Mouse (Mus musculus): Measurements from ENCODE around the gene Rgs8.

- TF ChIP-seq CTCF (IDR thresholded peaks at IDR 0.05; ENCODE audit: low read depth, low read length) (no peak), POLR2A (IDR thresholded peaks at IDR 0.05; ENCODE audit: insufficient read depth, low read length) (no peak), EP300 (IDR thresholded peaks at IDR 0.05; ENCODE audit: insufficient read depth, low read depth, low read length) (no peak)
These were observed 27.5 kb downstream of the Rgs8 start for GRCm38 (mm10) chr1:153680363-153680762.
